Mouse (Mus musculus) midbrain, postnatal 0 days (tissue): Measurements from ENCODE around the gene Ppp1r12b. TPM values are rescaled to one million over a fixed set of nuclear protein-coding genes. Genes with fewer than 3 reads are reported as not detected.

Experiments used
- ATAC-seq: fragments of 200-750 bp; cut with Nextera tagmentation; 2 replicates; pipeline ENCODE4 v1.8.0; 2017; ENCODE audit warnings: moderate number of reproducible peaks, mild to moderate bottlenecking, moderate TSS enrichment, moderate library complexity; ENCODE audit not compliant: low FRiP score
- DNase-seq: peaks from one replicate; pipeline ENCODE4 v3.0.0-alpha.2; 2015; ENCODE audit warnings: low spot score
- H3K27ac ChIP-seq: fragments of 300-500 bp; sonication (generic); 2 replicates; pipeline ENCODE4 v1.5.1; 2014; ENCODE audit warnings: low read depth, mild to moderate bottlenecking, low read length, mixed read lengths
- H3K27me3 ChIP-seq: fragments of 300-500 bp; sonication (generic); 2 replicates; pipeline ENCODE4 v1.6.1; 2014; ENCODE audit warnings: low read length, control low read depth, mixed read lengths; ENCODE audit not compliant: insufficient read depth
- H3K36me3 ChIP-seq: fragments of 300-500 bp; sonication (generic); 2 replicates; pipeline ENCODE4 v1.6.1; 2014; ENCODE audit warnings: low read length, control low read depth, mixed read lengths; ENCODE audit not compliant: insufficient read depth
- H3K4me1 ChIP-seq: fragments of 300-500 bp; sonication (generic); 2 replicates; pipeline ENCODE4 v1.6.1; 2014; ENCODE audit warnings: mild to moderate bottlenecking, control low read depth, antibody characterized with exemption, low read length, mixed read lengths; ENCODE audit not compliant: insufficient read depth
- H3K4me2 ChIP-seq: fragments of 300-500 bp; sonication (generic); 2 replicates; pipeline ENCODE4 v1.6.1; 2014; ENCODE audit warnings: low read depth, mild to moderate bottlenecking, low read length, mixed read lengths; ENCODE audit not compliant: poor library complexity, severe bottlenecking
- H3K4me3 ChIP-seq: fragments of 300-500 bp; sonication (generic); 2 replicates; pipeline ENCODE4 v1.5.1; 2014; ENCODE audit warnings: low read depth, mild to moderate bottlenecking, low read length, moderate library complexity
- H3K9ac ChIP-seq: fragments of 300-500 bp; sonication (generic); replicated peaks from 2 replicates; pipeline ENCODE4 v1.6.1; 2014; ENCODE audit warnings: mild to moderate bottlenecking, low read length, moderate library complexity, mixed read lengths; ENCODE audit not compliant: poor library complexity, severe bottlenecking
- H3K9me3 ChIP-seq: fragments of 300-500 bp; sonication (generic); 2 replicates; pipeline ENCODE4 v1.6.1; 2016; ENCODE audit warnings: low read length, control low read depth
- CTCF ChIP-seq: IDR thresholded peaks from 2 replicates; pipeline ENCODE4 v1.5.1; 2016; ENCODE audit warnings: antibody characterized with exemption, mild to moderate bottlenecking
- WGBS: fragments of 180-500 bp; shearing (Covaris S2); extraction: QIAGEN DNeasy Blood & Tissue Kit; methylation state at CpG from one replicate; pipeline ENCODE4 v1.1.7; 2014; 5-methylcytosine and 5-hydroxymethylcytosine counted together
- polyA plus RNA-seq: library from polyadenylated mRNA; unstranded; fragments of >200 nt; fragmentation: Nextera tagmentation; extraction: Ambion mirVana; gene quantifications from 2 replicates; pipeline ENCODE4 v1.2.1, GENCODE M21; 2015
- total RNA-seq: library from RNA; depleted of rRNA; stranded (reverse); fragments of >200 nt; gene quantifications from 2 replicates; pipeline ENCODE4 v1.2.3, GENCODE M21; 2014

Ppp1r12b gene
- total and polyA plus RNA-seq, 2 experiments from 2014 or later, result 11.3 to 43.8 TPM

- DNase-seq (peak; percentile 70), ATAC-seq (peak; percentile 73)
- H3K4me3 ChIP-seq, result peak overlapping the region; percentile 37
- peak overlapping the region; percentile 83 for H3K4me2 ChIP-seq
- no peak overlapping the region for H3K27ac ChIP-seq
- peak overlapping the region; percentile 48 for H3K9ac ChIP-seq
- H3K27me3 ChIP-seq, result no peaks in the 10 kb centered on the region
- WGBS, result 32% methylated on average over 48 of the region's 48 CpGs
- no peaks in the 10 kb centered on the region for H3K36me3 ChIP-seq
- H3K4me1 ChIP-seq, result no peaks in the 10 kb centered on the region
- no peak for TF ChIP-seq CTCF
- no peaks in the 10 kb centered on the region for H3K9me3 ChIP-seq
Measured at GRCm38 (mm10) chr1:134987173-134987961, 31.6 kb upstream of the Ppp1r12b start.

DNA sequence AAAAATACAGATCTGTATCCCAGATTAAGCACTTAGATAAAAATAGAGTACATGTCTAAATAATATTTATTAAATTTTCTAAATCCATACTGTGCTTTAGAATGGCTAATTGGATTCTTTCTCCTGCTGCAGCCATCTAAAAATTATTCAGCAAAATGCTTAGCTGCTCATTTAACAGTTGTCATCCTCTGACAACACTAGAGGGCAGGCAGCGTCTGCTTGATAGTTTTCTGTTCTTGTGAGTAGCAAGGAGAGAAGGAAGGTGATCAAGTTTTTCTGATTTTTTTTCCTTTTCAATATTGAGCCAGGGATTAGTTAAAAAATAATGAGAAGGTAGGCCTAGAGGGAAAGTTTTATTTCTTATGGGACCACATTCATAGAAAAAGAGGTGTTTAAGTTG lies 17.2 kb upstream of the Ppp1r12b start:
- Histone ChIP-seq H3K27ac (no peak overlapping the region), H3K9ac (no peak overlapping the region), H3K4me1 (no peaks in the 10 kb centered on the region), H3K27me3 (no peaks in the 10 kb centered on the region), H3K9me3 (no peaks in the 10 kb centered on the region), H3K36me3 (no peaks in the 10 kb centered on the region), H3K4me2 (no peak overlapping the region), H3K4me3 (no peak overlapping the region)
- DNase-seq, result peak; percentile 62
- no peak for ATAC-seq
- TF ChIP-seq CTCF, result peak; percentile 76
- WGBS, result 68% methylated on average over 1 of the region's 1 CpGs

GRCm38 (mm10) chr1:134965430-134965829 lies 9.7 kb upstream of the Ppp1r12b start:
- 92% methylated on average over 2 of the region's 2 CpGs for WGBS
- Histone ChIP-seq H3K4me2 (no peak overlapping the region), H3K4me3 (no peak overlapping the region), H3K27ac (no peak overlapping the region), H3K4me1 (no peaks in the 10 kb centered on the region), H3K36me3 (no peaks in the 10 kb centered on the region), H3K9me3 (no peaks in the 10 kb centered on the region), H3K9ac (no peak overlapping the region), H3K27me3 (no peaks in the 10 kb centered on the region)
- TF ChIP-seq CTCF, result no peak
- no peak for ATAC-seq
- DNase-seq, result no peak

GRCm38 (mm10) chr1:134962821-134963220 lies 7.1 kb upstream of the Ppp1r12b start:
- DNase-seq, result peak; percentile 37

GRCm38 (mm10) chr1:134962053-134962803 lies 6.5 kb upstream of the Ppp1r12b start, which contains the start of gene Ube2t:
Ube2t (plus strand) TSS chr1:134962565.
- Histone ChIP-seq H3K9me3 (no peaks in the 10 kb centered on the region), H3K27me3 (no peaks in the 10 kb centered on the region), H3K27ac (no peak within 1 kb of the TSS), H3K36me3 (no peaks in the 10 kb centered on the region), H3K4me3 (peak within 1 kb of the TSS; percentile 65), H3K9ac (peak within 1 kb of the TSS; percentile 44), H3K4me1 (no peaks in the 10 kb centered on the region), H3K4me2 (peak within 1 kb of the TSS; percentile 68)
- TF ChIP-seq CTCF, result no peak
- ATAC-seq (peak; percentile 100), DNase-seq (peak; percentile 96)
- WGBS, result 2% methylated on average over 50 of the region's 50 CpGs

More at GRCm38 (mm10) chr1:134962821-134963220, 7.1 kb upstream of the Ppp1r12b start:
- no peaks in the 10 kb centered on the region for H3K9me3 ChIP-seq
- WGBS, result 5% methylated on average over 11 of the region's 11 CpGs
- ATAC-seq, result peak; percentile 68; the same call in 1 of the 2 replicates
- peak overlapping the region; percentile 68 for H3K4me2 ChIP-seq
- TF ChIP-seq CTCF, result peak; percentile 48
- H3K4me3 ChIP-seq, result peak overlapping the region; percentile 65
- no peak overlapping the region for H3K27ac ChIP-seq
- H3K4me1 ChIP-seq, result no peaks in the 10 kb centered on the region
- peak overlapping the region; percentile 44 for H3K9ac ChIP-seq
- no peaks in the 10 kb centered on the region for H3K36me3 ChIP-seq
- no peaks in the 10 kb centered on the region for H3K27me3 ChIP-seq

DNA sequence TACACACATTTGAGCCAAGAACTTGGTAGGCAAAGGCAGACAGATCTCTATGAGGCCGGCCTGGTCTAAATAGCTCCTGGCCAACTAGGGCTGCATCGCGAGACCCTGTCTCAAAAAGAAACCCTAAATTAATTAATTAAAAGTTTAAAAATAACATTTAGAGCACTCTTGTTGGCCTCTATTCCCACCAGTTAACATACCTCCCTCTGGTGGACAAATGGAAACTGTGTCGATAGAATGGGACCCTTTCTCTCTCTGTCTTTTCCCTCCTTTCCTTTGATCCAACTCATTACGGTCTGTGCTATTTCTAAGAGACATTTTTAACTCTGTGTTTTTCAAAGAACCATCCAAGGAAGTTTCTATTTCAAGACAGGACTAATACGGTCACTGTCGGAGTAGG lies 4.9 kb upstream of the Ppp1r12b start:
- WGBS, result 65% methylated on average over 7 of the region's 7 CpGs
- no peak overlapping the region for H3K4me2 ChIP-seq
- H3K4me3 ChIP-seq, result no peak overlapping the region
- H3K27ac ChIP-seq, result no peak overlapping the region
- TF ChIP-seq CTCF, result peak; percentile 64
- DNase-seq (peak; percentile 5), ATAC-seq (no peak)
- no peaks in the 10 kb centered on the region for H3K9me3 ChIP-seq
- no peaks in the 10 kb centered on the region for H3K27me3 ChIP-seq
- no peaks in the 10 kb centered on the region for H3K4me1 ChIP-seq
- H3K9ac ChIP-seq, result no peak overlapping the region
- H3K36me3 ChIP-seq, result no peaks in the 10 kb centered on the region
